Mouse (Mus musculus): ENCODE results near the gene Dapl1.

The Dapl1 gene

GRCm38 (mm10) chr2:59484438-59484837 lies at the start of gene Dapl1:
Gene Dapl1, plus strand, starts transcription at chr2:59484653.
- no peak for DNase-seq (ENCODE audit: low read depth, low spot score)

GRCm38 (mm10) chr2:59434820-59435219 lies 49.6 kb upstream of the Dapl1 start:
- no peak for DNase-seq (ENCODE audit: low read depth, low spot score)

GRCm38 (mm10) chr2:59437684-59438393 lies 46.6 kb upstream of the Dapl1 start:
- no peak for DNase-seq (ENCODE audit: low read depth, low spot score)

GRCm38 (mm10) chr2:59438479-59438935 lies 45.9 kb upstream of the Dapl1 start:
- DNase-seq (ENCODE audit: low read depth, low spot score) = peak; percentile 39

- no peak for DNase-seq (ENCODE audit: low read depth, low spot score)
These were observed 44.6 kb upstream of the Dapl1 start for GRCm38 (mm10) chr2:59439824-59440223.

- DNase-seq (ENCODE audit: low read depth, low spot score) = peak; percentile 22
These were observed 44.0 kb upstream of the Dapl1 start for GRCm38 (mm10) chr2:59440481-59440880.

- DNase-seq (ENCODE audit: low read depth, low spot score) = no peak
These were observed 42.8 kb upstream of the Dapl1 start for GRCm38 (mm10) chr2:59441681-59442080.

GRCm38 (mm10) chr2:59446671-59447070 lies 37.8 kb upstream of the Dapl1 start:
- DNase-seq (ENCODE audit: low read depth, low spot score) = no peak

- DNase-seq (ENCODE audit: low read depth, low spot score) = no peak
These were observed 36.7 kb upstream of the Dapl1 start for GRCm38 (mm10) chr2:59447712-59448111.

- no peak for DNase-seq (ENCODE audit: low read depth, low spot score)
These were observed 35.9 kb upstream of the Dapl1 start for GRCm38 (mm10) chr2:59448516-59448915.

GRCm38 (mm10) chr2:59448921-59449320 lies 35.5 kb upstream of the Dapl1 start:
- DNase-seq (ENCODE audit: low read depth, low spot score) = no peak

GRCm38 (mm10) chr2:59451675-59452074 lies 32.8 kb upstream of the Dapl1 start:
- DNase-seq (ENCODE audit: low read depth, low spot score) = no peak

GRCm38 (mm10) chr2:59452102-59452501 lies 32.4 kb upstream of the Dapl1 start:
- DNase-seq (ENCODE audit: low read depth, low spot score) = no peak

GRCm38 (mm10) chr2:59462086-59462485 lies 22.4 kb upstream of the Dapl1 start:
- no peak for DNase-seq (ENCODE audit: low read depth, low spot score)

GRCm38 (mm10) chr2:59463428-59464182 lies 20.8 kb upstream of the Dapl1 start:
- DNase-seq (ENCODE audit: low read depth, low spot score) = no peak

- no peak for DNase-seq (ENCODE audit: low read depth, low spot score)
These were observed 18.8 kb upstream of the Dapl1 start for GRCm38 (mm10) chr2:59465671-59466070.

- no peak for DNase-seq (ENCODE audit: low read depth, low spot score)
These were observed 18.1 kb upstream of the Dapl1 start for GRCm38 (mm10) chr2:59466358-59466757.

GRCm38 (mm10) chr2:59467085-59467484 lies 17.4 kb upstream of the Dapl1 start:
- no peak for DNase-seq (ENCODE audit: low read depth, low spot score)

- no peak for DNase-seq (ENCODE audit: low read depth, low spot score)
These were observed 16.5 kb upstream of the Dapl1 start for GRCm38 (mm10) chr2:59467976-59468375.

GRCm38 (mm10) chr2:59469590-59470245 lies 14.7 kb upstream of the Dapl1 start:
- DNase-seq (ENCODE audit: low read depth, low spot score) = no peak

- DNase-seq (ENCODE audit: low read depth, low spot score) = no peak
These were observed 14.0 kb upstream of the Dapl1 start for GRCm38 (mm10) chr2:59470326-59471031.
